Mouse (Mus musculus): ENCODE measurements around the gene Cybrd1.

The Cybrd1 gene

DNA sequence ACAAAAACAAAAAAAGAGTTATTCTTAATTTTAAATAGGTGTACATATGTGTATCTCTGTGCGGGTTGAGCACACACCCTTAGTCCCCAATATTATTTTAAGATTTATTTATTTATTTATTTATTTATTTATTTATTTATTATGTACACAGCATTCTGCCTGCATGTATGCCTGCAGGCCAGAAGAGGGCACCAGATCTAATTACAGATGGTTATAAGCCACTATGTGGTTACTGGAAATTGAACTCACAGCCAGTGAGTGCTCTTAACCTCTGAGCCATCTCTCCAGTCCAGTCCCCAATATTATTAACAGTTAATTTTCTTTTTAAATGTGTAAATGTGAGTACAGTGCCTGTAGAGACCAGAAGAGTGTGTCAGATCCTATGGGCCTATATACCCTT, 60.0 kb downstream of the Cybrd1 start:
- TF ChIP-seq GATA4 (IDR thresholded peaks at IDR 0.05; ENCODE audit: insufficient replicate concordance, low read length) = no peak

DNA sequence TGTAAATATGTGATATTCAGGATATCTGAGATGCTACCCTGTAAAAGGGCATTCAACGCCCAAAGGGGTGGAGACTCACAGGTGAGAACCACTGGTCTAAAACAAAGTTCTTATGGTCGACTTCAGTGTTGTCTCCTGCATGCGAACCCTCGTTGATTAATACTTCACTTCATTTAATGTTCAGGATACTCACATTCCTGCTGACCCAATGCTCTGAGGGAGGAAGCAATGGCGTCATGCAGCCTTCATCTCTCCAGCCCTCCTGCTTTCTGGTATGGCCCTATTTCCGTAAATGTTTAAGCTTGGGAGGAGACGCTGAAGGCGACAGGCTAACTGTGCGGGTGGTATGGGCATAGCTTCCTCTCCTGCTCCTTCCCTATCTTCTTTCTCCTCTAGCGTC, 62.0 kb downstream of the Cybrd1 start:
- no peak for TF ChIP-seq GATA4 (IDR thresholded peaks at IDR 0.05; ENCODE audit: insufficient replicate concordance, low read length)

DNA sequence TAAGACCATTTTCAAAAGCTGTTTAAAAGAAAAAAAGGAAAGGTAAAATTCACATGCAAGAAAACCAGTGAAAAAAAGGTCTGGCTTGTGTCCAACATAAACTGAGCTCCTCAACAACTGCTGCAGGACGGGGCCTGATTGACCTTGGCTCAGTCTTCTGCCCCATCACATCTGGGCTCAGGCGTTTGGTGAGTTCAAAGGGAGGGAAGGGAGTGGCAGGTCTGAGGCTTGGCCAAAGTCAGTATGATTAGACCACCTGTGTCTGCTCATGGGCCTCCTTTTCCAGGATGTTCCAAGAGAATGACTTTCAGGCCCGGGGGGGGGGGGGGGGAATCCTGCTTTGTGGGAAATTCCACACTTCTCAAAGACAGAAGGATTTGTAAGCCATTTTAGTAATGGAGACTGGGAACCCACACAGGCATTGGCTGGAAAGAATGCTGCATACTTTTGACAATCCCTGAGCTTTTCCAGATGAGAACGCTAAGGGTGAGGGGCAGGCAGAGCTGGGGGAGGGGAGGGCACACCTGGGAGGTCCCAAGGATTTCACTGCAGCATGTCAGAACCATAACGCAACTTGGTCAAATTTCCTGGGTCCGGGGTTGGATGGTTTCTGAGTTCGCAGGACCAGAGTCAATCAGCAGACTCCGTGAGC, 63.0 kb downstream of the Cybrd1 start:
- TF ChIP-seq GATA4 (IDR thresholded peaks at IDR 0.05; ENCODE audit: insufficient replicate concordance, low read length) = no peak

DNA sequence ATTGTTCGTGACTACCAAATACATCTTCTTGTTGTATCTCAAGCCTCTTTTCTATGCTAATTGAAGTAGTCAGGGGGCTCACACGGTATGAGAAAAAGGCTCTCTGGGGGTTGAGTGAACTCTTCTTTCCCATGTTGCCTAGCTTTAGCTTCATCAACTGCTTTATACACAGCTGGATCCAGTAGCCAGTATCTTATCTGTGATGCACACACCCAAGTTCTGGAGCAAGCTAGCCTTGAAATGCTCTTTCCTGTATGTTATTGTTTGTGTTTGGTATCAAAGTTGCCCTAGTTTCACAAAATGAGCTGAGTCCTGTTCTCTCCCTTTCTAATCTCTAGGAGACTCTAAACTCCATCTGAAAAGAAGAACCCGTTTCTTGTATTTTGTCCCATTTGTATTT, 70.2 kb downstream of the Cybrd1 start:
- no peak for TF ChIP-seq GATA4 (IDR thresholded peaks at IDR 0.05; ENCODE audit: insufficient replicate concordance, low read length)

DNA sequence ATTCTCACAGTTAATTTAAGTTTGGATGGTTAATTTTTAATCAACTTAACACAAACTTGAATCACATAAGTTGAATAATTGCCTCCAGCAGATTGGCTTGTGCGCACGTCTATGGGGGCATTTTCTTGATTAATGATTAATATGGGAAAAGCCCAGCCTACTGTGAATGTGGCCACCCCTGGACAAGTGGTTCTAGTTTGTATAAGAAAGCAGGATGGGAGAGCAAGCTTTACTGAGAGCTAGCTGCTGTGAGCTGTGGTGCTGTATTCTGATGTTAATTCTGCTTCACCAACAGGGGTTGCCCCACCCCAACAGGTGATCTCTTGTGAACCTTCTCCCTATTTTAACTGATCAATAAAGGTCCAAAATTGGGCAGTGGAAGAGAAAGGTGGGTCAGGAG, 71.1 kb downstream of the Cybrd1 start:
- no peak for TF ChIP-seq GATA4 (IDR thresholded peaks at IDR 0.05; ENCODE audit: insufficient replicate concordance, low read length)

DNA sequence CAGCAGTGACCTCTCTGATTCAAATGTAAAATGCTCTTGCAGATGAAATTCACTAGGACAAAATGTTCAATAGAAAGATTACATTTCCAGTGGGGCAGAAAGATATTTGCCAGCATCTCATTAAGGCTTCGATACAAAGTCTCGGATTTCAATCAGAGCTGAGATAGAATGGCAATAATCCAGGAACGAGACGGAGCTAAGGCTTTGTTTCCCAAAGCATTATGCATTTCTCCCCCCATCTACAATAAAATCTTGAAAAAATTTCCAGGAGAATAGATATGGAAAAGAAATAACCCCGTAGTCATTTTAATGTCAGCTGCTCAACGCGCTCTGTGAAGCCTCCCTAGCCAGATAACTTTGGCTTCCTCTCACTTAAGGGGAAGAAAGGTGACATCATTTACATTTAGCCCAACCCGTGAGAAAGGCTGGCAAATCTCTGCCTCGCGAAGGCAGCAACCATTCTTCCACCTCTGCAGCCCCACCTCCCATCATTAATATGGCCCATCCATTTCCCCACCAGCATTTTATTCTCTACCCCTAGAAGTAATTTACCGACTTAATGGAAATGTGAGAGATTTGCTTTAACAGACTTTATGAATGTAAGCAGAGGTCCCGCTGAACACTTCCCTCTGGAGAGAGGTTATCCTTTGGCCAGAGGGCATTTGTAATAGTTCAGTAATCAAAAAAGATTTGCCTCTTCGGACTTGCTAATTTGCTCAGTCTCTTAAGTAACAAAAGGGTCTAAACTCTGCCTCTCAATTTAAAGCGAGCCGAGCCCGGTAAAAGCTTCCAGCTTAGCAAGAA, 73.9 kb downstream of the Cybrd1 start:
- TF ChIP-seq GATA4 (IDR thresholded peaks at IDR 0.05; ENCODE audit: insufficient replicate concordance, low read length) = no peak

DNA sequence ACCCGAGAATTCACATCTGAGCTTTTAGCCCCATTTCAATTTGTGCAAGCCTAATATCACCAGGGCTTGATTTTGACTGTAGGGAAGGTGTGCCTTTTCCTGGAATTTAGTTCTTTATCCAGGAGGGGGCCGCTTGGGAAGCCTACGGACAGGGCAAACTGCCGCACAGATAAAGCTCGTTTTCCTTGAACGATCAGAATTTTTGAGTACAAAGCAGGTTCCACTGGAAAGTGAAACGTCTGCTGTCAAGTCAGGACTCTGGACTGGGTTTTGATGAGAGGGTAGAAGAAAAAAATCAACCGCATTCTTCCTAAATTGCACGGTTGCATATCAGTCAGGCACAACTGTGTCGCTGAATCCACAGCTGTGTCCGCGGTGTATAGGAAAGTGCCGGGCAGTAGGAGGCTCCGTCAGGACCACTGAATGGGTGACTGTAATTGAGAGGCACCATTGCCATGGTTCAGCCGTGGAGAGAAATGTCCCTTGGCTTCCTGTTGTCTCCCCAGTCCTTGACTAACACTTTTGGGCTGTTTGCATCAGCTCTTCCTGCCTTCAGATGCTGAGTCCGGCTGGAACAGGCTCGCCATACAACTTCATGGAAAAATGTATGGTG, 74.6 kb downstream of the Cybrd1 start:
- TF ChIP-seq GATA4 (IDR thresholded peaks at IDR 0.05; ENCODE audit: insufficient replicate concordance, low read length) = no peak

Data from liver, adult (tissue).